Mouse (Mus musculus): ENCODE data around the gene Nudt17. TPM values are rescaled to one million over a fixed set of nuclear protein-coding genes. Genes with fewer than 3 reads are reported as not detected.
"Not testable (repeated sequence)": the region's sequence is repeated elsewhere in the genome, so short reads cannot be mapped to it uniquely, and the experiment has no call there.

Gene Nudt17
- total RNA-seq (2021), result 1 to 10 TPM; 9.0 to 9.8 TPM

DNA sequence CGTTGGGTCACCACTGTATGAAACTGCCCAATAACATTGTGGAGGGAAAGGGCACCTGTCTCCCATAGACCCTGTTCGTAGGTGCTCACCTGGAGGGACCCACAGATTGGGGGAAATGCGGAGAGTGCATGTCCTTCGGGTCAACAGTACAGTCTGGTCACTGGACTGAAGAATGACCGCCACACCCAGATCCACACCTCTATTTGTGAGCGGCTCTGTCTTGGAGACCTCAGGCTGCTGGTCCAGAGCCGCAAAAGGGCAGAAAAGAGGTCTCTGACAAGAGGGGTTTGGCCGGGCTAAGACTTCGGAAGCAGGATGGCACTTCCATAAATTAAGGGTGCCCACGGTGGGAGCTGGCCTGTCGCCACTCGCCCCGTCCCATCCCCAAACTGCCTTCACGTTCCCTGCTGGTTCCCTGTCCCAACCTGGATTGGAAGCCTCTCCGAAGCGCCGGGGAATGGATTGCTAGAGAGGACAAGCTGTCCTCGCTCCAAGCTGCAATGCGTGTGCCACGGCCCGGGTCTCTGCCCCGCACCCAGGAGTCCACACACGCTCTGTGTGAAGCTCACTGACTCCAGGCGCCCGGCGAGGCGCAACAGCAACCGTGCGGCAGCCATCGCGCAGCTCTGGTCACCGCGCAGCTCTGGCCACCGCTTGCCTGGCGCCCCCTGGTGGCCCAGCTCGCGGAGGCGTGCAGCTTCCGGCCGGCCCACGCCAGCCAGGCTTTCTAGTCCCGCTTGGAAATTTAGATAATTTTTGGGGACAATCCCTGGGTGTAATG, at the start of gene Nudt17:
TSS of gene Nudt17 (minus strand) at position 660 of the 781 bp plus-strand sequence.
- intact Hi-C loops (cut with DNase I), result loop anchor here (10.0 kb wide), 1 partner anchor 163 kb away; no protein-coding TSS in a partner anchor
- DNase-seq (ENCODE audit: low spot score in 2 of 2), result peak; percentile 74 to 85

DNA sequence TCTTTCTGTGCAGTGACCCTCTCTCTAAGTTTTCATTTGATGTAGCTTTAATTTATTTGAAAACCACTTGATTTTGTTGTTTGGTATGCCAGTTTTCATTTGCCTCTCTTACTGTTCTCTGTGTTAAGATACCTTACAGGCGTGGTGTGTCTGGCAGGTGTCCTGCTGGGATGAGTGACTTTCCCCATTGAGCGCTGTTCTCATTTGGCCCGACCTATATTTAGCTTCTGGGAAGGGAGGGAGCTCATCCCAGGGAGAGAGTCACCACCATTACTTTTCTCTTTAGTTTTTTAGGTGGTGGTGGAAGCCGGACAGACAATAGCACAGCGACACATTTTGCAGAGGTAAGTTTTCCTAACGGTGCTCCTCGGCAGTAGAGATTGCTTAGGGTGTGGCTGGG, 49.3 kb upstream of the Nudt17 start:
- no peak for DNase-seq (ENCODE audit: low spot score in 2 of 2)
- intact Hi-C loops (cut with DNase I), result no loop called here

DNA sequence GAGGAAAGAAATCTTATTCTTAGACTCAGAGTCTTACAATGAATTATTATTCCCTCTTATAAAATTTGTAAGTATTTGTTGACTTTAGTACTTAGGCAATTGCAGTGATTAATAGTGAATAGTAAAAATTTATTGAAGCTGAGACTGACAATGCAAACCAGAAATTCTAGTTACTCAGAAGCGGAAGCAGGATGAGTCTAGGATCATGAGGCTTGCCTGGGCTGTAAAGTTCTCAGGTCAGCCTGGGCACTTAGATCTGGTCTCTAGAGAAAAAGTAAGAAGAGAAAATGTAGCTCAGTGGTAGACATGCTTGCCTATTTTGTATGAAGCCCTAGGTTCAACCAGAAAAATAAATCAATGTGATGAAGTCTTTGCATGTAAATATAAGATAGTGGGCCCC, 47.6 kb upstream of the Nudt17 start:
- intact Hi-C loops (cut with DNase I), result no loop called here
- DNase-seq (ENCODE audit: low spot score in 2 of 2), result no peak

DNA sequence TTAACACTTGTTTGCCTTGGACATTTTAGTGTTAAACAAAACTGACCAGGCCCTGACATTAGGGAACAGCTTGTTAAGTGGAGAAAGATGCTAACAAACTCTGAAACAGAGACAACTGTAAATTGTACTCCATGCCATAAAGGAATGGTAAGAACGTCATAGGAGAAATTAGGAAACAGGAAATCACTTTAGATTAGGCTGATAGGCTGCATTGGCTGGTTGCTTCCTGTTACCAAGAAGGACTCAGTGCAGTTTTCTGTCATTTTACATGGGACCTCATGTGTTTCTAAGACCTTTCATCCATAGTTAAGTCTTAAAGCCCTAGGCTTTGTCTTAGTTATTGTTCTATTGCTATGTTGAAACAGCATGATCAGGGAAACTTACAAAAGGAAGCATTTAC, 38.5 kb upstream of the Nudt17 start:
- DNase-seq (ENCODE audit: low spot score in 2 of 2), result no peak
- intact Hi-C loops (cut with DNase I), result no loop called here

DNA sequence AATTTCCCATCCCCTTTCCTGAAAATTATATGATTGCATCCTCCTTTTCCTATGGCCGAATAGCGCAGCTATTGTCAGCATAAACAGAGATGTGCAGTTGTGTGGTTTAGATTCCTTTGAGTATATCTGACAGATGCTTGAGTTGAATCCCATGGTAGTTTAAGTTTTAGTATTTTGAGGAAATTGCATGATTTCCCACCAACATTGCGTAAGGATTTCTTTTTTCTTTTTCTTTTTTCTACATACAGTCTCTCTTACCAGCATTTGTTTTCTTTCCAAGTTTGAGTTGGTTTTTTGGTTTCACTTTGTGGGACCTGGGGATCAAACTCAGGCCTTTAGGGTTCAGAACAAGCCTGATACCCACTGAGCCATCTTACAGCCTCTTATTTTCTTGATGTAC, 36.0 kb upstream of the Nudt17 start:
- intact Hi-C loops (cut with DNase I), result no loop called here

DNA sequence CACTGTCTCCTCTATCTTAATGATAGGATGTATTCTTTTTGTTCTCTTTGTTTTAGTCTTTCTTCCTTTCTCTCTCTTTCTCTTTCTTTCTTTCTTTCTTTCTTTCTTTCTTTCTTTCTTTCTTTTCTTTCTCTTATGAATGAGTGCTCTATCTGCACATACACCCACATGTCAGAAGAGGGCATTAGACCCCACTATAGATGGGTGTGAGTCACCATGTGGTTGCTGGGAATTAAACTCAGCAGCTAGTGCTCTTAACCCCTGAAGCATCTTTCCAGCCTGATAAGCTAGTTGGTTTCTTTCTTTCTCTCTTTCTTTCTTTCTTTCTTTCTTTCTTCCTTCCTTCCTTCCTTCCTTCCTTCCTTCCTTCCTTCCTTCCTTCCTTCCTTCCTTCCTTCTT, 31.9 kb upstream of the Nudt17 start:
- DNase-seq (ENCODE audit: low spot score in 2 of 2); intact Hi-C loops (cut with DNase I): not testable (repeated sequence)

More for the DNA sequence above, 36.0 kb upstream of the Nudt17 start:
- no peak for DNase-seq (ENCODE audit: low spot score in 2 of 2)

DNA sequence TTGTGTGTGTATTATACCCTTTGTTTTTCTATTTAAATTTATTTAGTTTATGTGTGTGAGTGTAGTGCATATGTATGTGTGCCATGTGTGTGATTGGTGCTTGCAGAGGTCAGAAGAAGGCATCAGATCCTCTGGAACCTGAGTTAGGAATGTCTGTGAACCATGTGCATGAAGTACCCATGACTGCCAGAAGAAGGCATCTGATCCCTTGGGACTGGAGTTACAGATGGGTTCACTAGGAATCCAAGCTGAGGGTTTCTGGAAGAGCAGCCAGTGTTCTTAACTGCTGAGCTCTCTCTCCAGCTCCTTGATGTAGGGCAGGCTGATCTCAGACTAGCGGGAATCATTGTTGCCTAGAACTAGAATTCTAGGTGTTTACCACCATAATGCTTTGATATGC, 29.6 kb upstream of the Nudt17 start:
- DNase-seq (ENCODE audit: low spot score in 2 of 2), result no peak
- intact Hi-C loops (cut with DNase I), result no loop called here

DNA sequence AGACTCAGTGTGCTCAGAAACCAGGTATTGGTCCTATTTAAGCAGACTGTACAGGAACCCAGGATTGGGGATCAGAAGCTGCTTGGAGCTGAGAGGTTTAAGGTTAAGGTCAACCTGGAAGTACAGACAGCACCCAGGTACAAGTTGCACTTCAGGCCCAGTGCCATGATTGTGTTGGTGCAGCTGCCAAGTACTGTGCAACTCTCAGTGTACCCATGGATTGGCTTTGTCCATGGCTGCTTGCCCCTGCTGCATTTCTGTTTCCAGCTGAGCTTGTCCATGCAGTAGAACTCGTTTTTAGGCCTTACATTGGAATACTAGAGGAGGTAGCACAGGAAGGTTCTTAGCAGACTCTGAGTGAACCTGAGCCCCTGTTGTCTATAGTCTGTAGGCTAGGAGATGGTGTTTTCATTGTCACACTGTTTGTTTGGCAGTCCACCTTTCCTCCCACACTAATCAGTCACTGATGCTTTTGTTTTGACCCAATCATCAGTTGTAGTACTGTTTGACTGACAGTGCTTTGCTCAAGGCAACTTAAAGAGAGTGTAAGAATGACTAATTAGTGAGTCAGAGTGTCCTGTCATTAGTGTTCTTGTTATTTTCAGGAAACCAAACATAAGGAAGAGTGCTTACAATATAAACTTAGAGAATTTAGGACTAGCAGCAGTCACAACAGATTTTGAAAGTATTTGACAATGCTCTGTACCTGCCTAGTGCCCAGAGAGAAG, 28.8 kb upstream of the Nudt17 start:
- intact Hi-C loops (cut with DNase I), result no loop called here
- DNase-seq (ENCODE audit: low spot score in 2 of 2), result no peak

DNA sequence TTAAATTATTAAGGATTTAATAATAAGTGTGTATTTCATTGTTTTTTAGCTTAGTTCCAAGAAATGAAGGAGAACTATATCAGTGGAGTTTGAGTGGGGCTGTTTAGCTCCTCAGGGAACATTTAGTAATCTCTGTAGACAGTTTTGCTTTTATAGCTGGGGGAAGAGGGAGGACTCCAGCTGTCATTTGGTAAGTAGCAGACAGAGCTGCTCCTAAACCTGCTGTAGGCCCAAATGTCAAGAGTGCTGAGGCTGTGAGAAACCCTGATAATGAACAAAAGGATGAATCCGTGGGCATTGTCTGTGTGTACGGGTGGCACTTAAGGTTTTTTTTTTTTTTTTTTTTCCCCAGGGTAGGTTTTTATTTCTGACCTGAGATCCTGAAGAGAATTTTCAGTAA, 26.8 kb upstream of the Nudt17 start:
- DNase-seq (ENCODE audit: low spot score in 2 of 2), result no peak
- intact Hi-C loops (cut with DNase I), result no loop called here

DNA sequence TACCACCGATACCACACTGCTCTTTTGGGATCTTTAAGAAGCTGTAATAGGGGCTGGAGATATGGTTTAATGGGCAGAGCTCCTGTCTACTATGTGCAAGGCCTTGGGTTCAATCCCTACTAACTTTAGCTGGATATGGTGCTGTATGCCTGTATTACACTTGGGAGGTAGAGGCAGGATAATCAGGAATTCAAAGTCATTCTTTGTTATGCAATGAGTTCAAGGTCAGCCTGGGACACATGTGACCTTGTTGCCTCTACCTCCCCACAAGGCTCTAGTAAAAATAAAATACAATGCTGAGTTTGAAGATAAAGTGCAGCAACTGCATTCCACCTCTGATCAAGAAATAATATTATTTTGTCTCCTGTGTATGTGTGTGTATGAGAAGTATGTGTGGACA, 25.6 kb upstream of the Nudt17 start:
- DNase-seq (ENCODE audit: low spot score in 2 of 2), result no peak
- intact Hi-C loops (cut with DNase I), result no loop called here

DNA sequence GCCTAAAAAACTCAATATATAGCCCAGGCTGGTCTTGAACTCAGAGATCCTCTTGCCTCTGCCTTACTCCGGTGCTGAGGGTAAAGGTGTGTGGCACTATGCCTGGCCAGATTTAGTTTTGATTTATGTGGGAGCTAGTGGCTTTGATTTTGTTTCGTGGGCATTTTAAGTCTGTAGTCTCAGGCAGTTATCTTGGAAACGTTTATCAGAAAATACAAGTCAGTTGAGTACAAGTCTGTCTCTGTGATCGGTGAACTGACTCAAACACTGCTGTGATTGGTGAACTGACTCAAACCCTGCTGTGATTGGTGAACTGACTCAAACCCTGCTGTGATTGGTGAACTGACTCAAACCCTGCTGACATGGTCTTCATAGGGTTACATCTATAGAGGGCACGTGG, 22.4 kb upstream of the Nudt17 start:
- no peak for DNase-seq (ENCODE audit: low spot score in 2 of 2)
- intact Hi-C loops (cut with DNase I), result no loop called here

DNA sequence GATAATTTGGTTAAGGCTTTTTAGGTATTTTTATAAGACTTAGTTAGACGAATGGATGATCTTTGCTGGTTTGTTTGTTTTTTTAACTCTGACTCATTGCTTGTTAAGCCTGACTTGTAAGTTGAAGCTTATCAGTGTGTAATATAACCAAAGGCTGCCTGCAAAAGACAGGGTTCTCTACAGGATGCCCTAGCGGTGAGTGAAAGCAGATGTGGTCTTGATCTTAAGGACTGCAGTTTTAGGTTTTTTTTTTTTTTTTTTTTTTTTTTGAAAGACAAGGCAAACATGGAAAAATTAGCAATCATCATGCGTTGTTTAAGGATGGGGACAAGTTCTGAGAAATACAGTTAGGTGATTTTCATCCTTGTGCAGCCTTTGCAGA, 21.0 kb upstream of the Nudt17 start:
- intact Hi-C loops (cut with DNase I), result no loop called here
- DNase-seq (ENCODE audit: low spot score in 2 of 2), result no peak

DNA sequence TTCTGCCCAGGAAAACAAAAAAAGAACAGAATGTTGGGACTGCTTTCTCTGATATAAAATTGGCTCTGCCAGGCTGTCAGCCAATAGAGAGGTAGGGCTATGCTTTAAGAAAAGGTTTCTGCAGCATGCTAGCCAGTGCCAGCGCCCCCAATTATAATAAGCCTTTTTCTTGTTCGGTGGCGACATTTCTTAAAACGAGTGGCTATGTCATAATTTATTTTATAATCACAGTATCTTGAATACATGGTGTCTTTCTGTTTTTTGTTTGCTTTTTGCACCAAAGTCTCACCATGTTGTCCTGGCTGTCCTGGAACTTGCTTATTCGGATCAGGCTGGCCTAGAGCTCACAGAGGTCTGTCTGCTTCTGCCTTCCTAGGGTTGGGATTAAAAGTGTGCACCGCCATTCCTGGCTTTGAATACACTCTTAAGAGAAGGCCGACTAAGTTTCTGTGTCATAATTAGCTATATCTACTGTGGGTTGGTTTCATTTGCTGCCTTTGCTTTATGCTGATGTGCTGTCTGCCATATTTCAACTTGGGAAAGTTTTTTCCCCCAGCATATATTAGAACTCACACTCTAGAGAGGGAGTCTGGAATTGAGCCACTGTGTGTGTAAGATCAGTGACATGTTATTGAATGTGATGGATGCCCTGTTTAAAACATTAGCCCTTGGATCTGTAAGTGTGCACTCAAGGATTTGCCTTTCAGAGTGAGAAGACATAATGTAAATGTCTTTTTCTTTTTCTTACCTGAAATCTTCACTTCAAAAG, 20.5 kb upstream of the Nudt17 start:
- intact Hi-C loops (cut with DNase I), result no loop called here
- no peak for DNase-seq (ENCODE audit: low spot score in 2 of 2)

DNA sequence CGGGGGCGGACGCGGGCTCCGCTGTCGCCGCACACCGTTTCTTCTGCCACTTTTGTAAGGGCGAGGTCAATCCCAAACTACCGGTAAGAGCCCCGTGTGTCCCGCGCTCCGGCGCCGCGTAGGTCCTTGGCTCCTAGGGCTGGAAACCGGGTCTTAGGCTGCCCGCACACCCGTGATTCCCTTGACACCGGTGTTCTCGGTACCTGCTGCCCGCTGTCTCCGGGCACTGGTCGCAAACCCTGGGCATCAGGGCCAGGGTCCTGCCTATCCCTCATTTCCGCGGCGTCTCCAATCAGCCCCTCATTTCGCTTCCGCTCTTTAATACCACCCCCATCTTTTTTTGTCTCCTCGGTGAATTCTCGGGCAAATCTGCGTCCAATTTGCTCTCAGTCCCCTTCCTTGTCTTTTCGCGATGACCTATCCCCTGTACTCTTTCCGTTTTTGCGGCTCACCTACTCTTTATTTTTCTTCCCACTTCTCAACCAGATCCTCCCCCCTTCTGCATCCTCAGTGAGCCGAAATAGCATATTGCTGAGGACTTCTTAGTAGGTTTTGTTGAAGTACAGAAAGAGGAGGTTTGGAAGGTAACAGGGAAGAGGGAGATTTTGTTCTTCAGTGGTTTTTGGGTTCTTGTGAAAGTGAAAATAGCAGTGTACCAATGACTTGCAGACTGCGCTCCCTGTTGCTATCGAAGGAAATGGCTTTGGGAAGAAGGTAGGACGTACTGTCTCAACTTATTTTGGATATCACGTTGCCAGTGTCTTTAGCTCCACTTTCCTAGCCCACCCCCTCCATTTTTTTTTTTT, 19.7 kb upstream of the Nudt17 start:
- peak; percentile 25 to 27 for DNase-seq (ENCODE audit: low spot score in 2 of 2)
- intact Hi-C loops (cut with DNase I), result no loop called here

DNA sequence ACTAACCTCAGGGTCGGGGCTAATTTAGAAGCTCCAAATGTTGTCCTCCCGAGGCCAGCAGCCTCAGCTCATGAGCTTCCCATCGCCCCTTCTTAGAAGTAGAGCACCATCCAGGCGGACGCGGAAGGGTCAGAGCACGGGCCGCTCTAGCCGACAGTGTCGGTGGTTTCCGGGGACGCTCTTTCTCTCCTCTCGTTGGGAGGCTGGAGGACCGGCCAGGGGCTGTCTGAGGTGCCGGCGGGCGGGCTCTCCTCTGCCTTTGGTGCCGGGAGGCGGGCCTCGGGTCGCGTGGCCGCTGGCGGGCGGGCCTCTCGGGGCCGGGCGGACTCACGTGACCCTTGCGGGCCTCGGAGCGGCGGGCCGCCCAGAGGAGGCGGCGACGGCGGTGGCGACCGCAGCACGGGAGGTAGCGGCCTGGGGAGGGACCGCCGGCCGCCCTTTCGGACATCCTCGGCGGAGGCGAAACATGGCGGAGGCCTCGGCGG, 19.0 kb upstream of the Nudt17 start, which contains the start of the genes Polr3c and Rnf115:
TSS of gene Polr3c (minus strand) at position 286 of the 485 bp plus-strand sequence.
TSS of gene Rnf115 (plus strand) at position 322 of the 485 bp plus-strand sequence.
- peak; percentile 95 to 98 for DNase-seq (ENCODE audit: low spot score in 2 of 2)
- intact Hi-C loops (cut with DNase I), result no loop called here

DNA sequence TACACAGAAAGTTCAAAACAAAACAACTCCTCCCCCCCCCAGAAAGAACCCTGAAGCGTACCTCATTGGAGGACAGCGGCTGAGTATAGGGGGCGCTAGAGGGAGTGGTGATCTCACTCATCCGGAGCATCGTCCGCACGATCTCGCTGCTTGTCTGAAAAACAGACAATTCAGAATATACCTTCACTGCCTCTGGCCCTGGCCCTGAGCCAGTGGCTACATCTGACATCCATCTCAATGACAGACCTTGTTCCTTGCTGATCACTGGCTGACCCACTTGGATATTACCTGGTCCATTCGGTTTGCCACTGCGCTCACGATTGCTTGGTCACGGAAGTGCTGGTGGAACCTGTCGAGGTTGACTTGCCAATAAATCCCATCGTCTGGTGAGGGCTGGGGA, 10.8 kb upstream of the Nudt17 start:
- intact Hi-C loops (cut with DNase I), result no loop called here
- DNase-seq (ENCODE audit: low spot score in 2 of 2), result no peak

DNA sequence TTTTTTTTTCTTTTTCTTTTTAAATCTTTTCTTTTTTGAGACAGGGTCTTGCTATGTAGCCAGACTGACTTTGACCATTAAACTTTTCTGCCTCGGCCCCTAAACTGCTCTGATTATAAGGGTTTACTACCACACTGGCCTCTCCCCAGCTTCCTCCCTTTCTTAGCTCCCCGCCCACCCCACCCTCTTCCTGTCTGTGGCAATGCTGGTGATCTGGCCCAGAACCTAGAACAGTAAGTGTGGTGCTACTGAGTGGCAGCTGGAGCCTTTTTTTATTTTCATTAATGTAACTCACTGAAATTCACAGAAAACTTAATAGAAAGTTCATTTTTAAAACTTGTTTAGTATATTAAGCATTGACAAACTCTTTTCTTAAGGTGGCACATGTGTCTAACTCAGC, 7.5 kb upstream of the Nudt17 start:
- intact Hi-C loops (cut with DNase I), result no loop called here
- DNase-seq (ENCODE audit: low spot score in 2 of 2), result no peak

DNA sequence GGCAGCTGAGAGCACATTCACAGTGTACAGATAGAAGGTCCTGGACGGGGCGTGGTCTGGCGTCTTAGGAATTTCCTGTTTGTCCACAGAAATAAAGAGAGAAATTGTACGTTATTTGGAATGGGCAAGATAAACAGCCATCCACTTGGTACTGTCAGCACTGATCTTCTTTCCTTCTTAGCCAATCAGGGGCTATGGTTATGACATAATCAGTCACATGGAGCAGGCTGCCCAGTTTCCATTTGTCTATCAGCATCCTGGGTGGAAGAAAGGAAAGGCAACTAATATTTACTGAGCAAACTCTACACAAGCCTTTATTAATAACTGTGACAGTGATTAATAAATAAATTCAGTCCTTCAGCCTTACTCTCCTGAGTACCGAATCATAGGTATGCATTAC, 5.9 kb upstream of the Nudt17 start:
- DNase-seq (ENCODE audit: low spot score in 2 of 2), result no peak
- intact Hi-C loops (cut with DNase I), result no loop called here

DNA sequence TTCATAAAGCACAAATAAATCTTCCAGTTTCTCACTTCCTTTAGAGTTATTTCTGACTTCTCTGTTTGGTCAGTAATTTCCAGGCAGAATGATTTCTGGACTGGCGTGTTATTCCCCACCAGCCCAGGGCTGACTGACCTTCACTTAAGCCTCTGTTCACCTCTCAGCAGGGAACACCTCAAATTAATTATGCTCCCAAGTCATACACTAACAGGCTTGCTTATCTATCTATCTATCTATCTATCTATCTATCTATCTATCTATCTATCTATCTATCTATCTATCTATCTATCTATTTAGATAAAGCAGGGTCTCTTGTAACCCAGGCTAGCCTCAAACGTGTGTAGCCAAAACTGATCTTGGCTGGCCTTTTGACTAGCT, 312 bp upstream of the Nudt17 start:
- intact Hi-C loops (cut with DNase I), result loop anchor here (10.0 kb wide), 1 partner anchor 164 kb away; no protein-coding TSS in a partner anchor
- DNase-seq (ENCODE audit: low spot score in 2 of 2), result no peak
